In genomic region chr3:67974340-67974998, GRCm38 (mm10) we compare ENCODE assay signal across 25 mouse cellular contexts.
DNase-seq lines count a peak whose midpoint lies in the region; ATAC-seq and TF ChIP-seq lines count a peak whose summit lies in the region.
"Had no signal": no experiment of that assay in that cellular context is flagged by ENCODE, and none has a peak within 500 bp of the region (broad histone marks: within the 10 kb centered on the region; RNA-seq: fewer than 3 reads in every experiment).

No protein-coding gene starts in this region.

- no peaks in the 10 kb centered on the region for H3K27me3 ChIP-seq in forebrain, embryonic 16.5 days (replicated peaks; ENCODE audit: control insufficient read depth, insufficient read depth, low read length)
- H3K27me3 ChIP-seq in forebrain, embryonic 10.5 days (ENCODE audit: poor library complexity, severe bottlenecking): no peaks in the 10 kb centered on the region
- H3K27me3 ChIP-seq: CH12.LX; embryonic facial prominence, embryonic 12.5 days; embryonic facial prominence, embryonic 15.5 days; forebrain, embryonic 13.5 days; hindbrain, embryonic 12.5 days; hindbrain, embryonic 15.5 days had no signal

- H3K4me3 ChIP-seq in forebrain, embryonic 16.5 days (replicated peaks; ENCODE audit: low read length): no peak overlapping the region
- no peak overlapping the region for H3K4me3 ChIP-seq in forebrain, embryonic 10.5 days
- H3K4me3 ChIP-seq in layer of hippocampus, adult 2 months: no peak overlapping the region
- H3K4me3 ChIP-seq: embryonic facial prominence, embryonic 12.5 days; embryonic facial prominence, embryonic 15.5 days; forebrain, embryonic 13.5 days; gastrocnemius, adult 2 months; hindbrain, embryonic 12.5 days; hindbrain, embryonic 15.5 days had no signal

- H3K9me3 ChIP-seq in forebrain, embryonic 16.5 days (ENCODE audit: control insufficient read depth, low read length): 0 out of 2 replicates have a peak, but pooled peaks cover 3% of the 10 kb centered on the region
- H3K9me3 ChIP-seq in forebrain, embryonic 10.5 days: peaks cover 8% of the 10 kb centered on the region; the same call in 1 of the 2 replicates
- H3K9me3 ChIP-seq: embryonic facial prominence, embryonic 12.5 days; embryonic facial prominence, embryonic 15.5 days; hindbrain, embryonic 12.5 days; hindbrain, embryonic 15.5 days had no signal

- no peak for TF ChIP-seq CTCF in layer of hippocampus, adult 2 months (conservative IDR thresholded peaks at IDR 0.05)

- no peak for ATAC-seq in forebrain, embryonic 16.5 days
- ATAC-seq: forebrain, embryonic 13.5 days; Patski had no signal

- no peaks in the 10 kb centered on the region for H3K36me3 ChIP-seq in forebrain, embryonic 16.5 days (ENCODE audit: control insufficient read depth, insufficient read depth)
- H3K36me3 ChIP-seq in forebrain, embryonic 10.5 days (replicated peaks): no peaks in the 10 kb centered on the region
- H3K36me3 ChIP-seq: embryonic facial prominence, embryonic 12.5 days; embryonic facial prominence, embryonic 15.5 days; G1E; hindbrain, embryonic 12.5 days; hindbrain, embryonic 15.5 days had no signal

- no peaks in the 10 kb centered on the region; the same call in 1 of the 2 replicates for H3K4me1 ChIP-seq in forebrain, embryonic 16.5 days (replicated peaks; ENCODE audit: control insufficient read depth, insufficient read depth, low read length)
- H3K4me1 ChIP-seq in forebrain, embryonic 10.5 days: peaks cover 7% of the 10 kb centered on the region; the same call in 1 of the 2 replicates
- H3K4me1 ChIP-seq: embryonic facial prominence, embryonic 12.5 days; embryonic facial prominence, embryonic 15.5 days; forebrain, embryonic 13.5 days; hindbrain, embryonic 12.5 days; hindbrain, embryonic 15.5 days had no signal

- WGBS in forebrain, embryonic 16.5 days: 89% methylated on average over 2 of the region's 2 CpGs
- WGBS in forebrain, embryonic 10.5 days: 91% methylated on average over 2 of the region's 2 CpGs

- DNase-seq in forebrain, embryonic 10.5 days (ENCODE audit: extremely low spot score, low spot score): no peak
- DNase-seq in layer of hippocampus, adult 2 months (ENCODE audit: low spot score in 2 of 2): peak in 1 of 2 experiments; percentile 46
- DNase-seq in layer of hippocampus, adult 8-10 months (ENCODE audit: low spot score in 2 of 2): no peak
- DNase-seq in brain, adult 2 months (ENCODE audit: low read depth, low spot score): peak; percentile 11
- DNase-seq in left cerebral cortex, postnatal 36 days (ENCODE audit: low spot score in 2 of 2): no peak
- DNase-seq: adrenal gland, postnatal 10 days; adrenal gland, postnatal 36 days; B cell, adult 2 months; cerebellum, adult 11 months; cerebellum, adult 2 months; cerebellum, adult 9-11 months; cerebellum, postnatal 25 days; gastrocnemius, adult 2 months; gastrocnemius, postnatal 14 days; heart, adult 11 months had no signal

- no peak overlapping the region for H3K9ac ChIP-seq in forebrain, embryonic 16.5 days (replicated peaks; ENCODE audit: low read depth, low read length)
- H3K9ac ChIP-seq: embryonic facial prominence, embryonic 12.5 days; embryonic facial prominence, embryonic 15.5 days; forebrain, embryonic 13.5 days; hindbrain, embryonic 12.5 days; hindbrain, embryonic 15.5 days had no signal

- peak overlapping the region; percentile 39 for H3K27ac ChIP-seq in forebrain, embryonic 16.5 days (ENCODE audit: low read length)
- no peak overlapping the region for H3K27ac ChIP-seq in forebrain, embryonic 10.5 days
- peak overlapping the region; percentile 84 for H3K27ac ChIP-seq in layer of hippocampus, adult 2 months
- H3K27ac ChIP-seq: embryonic facial prominence, embryonic 12.5 days; embryonic facial prominence, embryonic 15.5 days; forebrain, embryonic 13.5 days; gastrocnemius, adult 2 months; hindbrain, embryonic 12.5 days; hindbrain, embryonic 15.5 days had no signal

- intact Hi-C loops in left cerebral cortex, postnatal 36 days (cut with DNase I): no loop called here

- no peak overlapping the region for H3K4me2 ChIP-seq in forebrain, embryonic 16.5 days (ENCODE audit: low read length)
- H3K4me2 ChIP-seq: embryonic facial prominence, embryonic 12.5 days; embryonic facial prominence, embryonic 15.5 days; forebrain, embryonic 13.5 days; heart, embryonic 11.5 days; hindbrain, embryonic 12.5 days; hindbrain, embryonic 15.5 days had no signal
